Mouse (Mus musculus) left cerebral cortex, adult 9 months (tissue): Measurements from ENCODE around the gene Pde3b.
"Not testable (repeated sequence)": the region's sequence is repeated elsewhere in the genome, so short reads cannot be mapped to it uniquely, and the experiment has no call there.

Source experiments
- DNase-seq, 2 experiments: peaks; one replicate each; pipeline ENCODE4 v3.0.0; 2022; ENCODE audit warnings: low spot score in 2 of 2

Pde3b gene

DNA sequence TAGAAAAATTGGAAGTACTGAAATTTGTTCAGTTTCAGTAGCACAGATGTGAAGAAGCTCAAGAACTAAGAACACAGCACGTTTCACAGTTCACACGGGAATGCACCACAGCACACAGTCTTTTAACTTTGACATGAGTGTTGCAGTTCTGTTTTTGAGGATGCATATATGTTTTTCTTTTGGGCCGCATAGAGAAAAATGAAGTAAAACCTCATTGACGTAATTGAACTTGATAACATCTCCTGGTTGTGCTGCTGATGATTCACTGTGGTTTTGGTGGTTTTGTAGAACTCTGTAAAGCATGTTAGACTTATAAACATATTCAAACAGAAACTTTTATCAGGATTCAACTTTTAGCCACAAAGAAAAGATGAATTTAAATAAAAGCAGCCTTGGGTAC, 64.7 kb downstream of the Pde3b start:
- DNase-seq = no peak

DNA sequence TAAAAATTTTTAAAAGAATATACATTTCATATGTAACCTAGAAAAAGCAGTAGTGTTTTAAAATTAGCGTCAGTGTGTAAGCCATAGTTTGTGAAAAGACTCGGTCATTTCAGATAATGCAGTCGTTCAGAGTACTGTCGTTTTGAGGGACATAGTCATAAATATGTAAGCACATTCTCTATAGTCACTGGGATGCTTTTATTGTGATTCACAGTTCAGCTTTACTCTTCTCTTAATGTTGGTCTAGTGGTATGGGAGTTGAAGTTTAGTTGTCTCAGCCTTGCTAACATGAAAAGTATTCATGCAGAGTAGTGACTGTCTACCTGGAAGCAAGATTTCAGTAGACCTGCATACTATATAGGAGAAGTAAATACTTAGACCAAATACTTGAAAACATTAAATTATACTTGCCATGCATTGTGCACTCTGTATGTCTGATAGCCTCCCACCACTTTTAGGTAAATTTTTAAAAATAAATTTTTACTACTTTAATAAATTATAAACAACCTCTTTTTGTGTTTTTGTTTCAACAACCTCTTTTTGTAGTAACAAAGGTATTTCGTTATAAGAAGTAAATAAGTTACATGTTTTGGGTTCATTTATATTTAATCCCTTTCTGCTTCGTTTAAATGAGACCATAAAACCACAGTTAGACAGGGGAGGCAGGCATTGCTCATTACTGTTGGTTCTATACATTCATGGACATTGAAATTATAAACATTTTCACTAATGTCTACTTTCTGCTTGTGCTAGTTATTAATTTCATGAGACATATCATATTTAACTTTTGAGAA, 65.3 kb downstream of the Pde3b start:
- DNase-seq = no peak

DNA sequence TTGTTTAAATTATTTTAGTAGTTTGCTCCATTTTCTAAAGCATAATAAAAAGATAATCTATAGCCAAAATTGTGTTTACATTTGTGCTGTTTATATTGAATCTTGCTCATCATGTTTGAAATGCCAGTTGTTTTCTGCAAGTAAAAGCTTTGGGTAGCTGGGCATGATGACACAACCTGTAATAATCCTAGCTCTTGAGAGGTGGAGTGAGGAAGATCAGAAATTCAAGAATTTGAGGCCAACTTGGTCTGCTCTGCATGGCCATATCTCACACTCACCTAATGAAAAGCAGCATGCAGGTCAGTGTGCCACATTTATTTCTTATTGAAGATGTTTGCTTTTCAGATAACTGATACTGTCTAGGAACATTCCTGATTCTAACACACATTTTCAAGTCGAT, 65.9 kb downstream of the Pde3b start:
- DNase-seq = no peak

DNA sequence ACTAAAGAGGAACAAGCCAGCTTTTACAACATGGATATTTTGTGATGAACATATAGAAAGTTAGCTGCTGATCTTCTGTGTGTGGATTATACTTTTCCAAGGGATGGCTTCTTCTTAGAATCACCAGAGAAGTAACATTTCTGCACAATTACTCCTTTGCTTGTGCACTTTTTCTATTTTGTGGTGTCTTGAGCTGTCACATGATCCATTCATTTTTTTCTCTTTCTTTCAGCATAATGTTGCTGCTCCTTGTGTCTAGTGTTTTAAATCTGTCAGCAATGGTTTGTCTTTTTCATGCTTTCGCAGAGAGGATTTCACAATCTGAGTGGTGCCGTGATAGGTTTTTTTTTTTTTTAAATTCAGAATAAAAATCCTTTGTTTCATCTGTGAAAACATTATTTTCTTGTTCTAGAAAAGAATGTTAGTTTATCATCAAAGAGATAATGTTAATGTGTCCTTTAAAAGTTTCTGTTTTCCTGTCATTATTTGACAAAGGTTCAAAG, 66.4 kb downstream of the Pde3b start:
- DNase-seq = no peak

DNA sequence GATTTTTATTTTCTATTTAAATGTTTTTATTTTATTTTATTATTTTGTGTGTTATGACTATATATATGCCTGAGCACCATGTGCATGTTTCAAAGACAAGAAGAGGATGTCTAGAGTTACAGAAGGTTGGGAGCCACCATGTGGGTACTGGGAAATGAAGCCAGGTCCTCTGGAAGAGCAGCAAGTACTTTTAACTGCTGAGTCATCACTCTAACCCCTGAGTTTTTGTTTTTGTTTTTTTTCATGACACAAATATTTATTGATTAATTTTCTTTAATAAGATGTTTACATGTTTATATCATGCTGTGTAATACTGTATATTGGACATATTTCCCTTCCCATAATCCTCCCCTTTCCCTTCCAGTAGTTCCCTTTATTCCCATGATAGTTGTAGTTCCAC, 77.5 kb downstream of the Pde3b start:
- no peak for DNase-seq

DNA sequence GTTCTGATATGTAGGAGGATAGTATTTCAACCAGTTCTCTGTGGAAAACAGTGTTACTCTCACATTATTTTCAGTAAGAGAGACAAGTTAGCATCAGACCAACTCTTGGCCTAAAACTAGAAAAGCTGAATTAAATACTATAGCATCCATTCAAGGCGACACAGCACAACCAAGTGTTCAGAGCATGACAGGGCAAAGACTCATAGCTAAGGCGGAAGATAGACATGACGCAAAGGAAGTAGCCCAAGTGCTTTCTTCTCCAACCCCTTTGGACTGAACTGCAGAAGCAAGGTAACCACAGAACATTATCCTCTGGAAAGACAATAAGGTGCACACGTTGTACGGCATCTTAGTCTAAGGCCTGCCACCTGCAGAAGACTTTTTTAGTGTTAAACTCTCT, 79.0 kb downstream of the Pde3b start:
- DNase-seq = peak in 1 of 2 experiments; percentile 12

DNA sequence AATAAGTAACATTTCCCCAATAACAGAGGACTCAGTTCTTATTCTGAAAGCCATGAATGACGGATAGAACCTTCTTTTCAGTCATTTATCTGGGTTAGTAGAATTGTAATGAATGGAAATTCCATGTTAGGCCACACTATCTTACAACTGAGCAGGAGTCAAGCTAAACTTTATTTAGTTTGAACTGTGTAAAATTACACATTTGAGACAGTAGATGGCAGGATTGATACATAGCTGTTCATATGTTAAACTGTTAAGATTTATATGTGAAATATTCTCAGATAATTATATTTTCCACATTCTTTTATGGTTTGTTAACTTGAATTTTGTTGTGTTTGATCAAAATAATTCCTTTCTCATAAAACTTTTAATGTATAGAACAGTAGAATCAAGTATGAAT, 84.2 kb downstream of the Pde3b start:
- DNase-seq = no peak

DNA sequence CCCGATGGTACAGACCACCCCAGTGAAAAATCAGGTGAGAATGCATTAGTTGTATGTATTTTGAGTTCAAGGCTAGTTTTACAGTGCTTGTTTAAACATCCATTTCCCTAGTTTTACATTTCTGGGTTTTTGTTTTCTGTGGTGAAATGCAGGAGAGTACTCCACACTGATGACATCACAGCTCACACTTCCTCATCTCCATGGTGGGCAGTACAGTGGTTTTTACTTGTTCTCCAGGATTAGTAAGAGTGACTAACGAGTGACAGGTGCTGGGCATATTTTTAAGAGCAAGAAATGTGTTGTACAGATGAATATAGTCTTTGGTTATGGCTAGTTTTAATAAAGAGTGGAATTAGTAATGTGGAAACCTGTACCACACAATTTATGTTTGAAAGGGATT, 93.8 kb downstream of the Pde3b start:
- DNase-seq = no peak

DNA sequence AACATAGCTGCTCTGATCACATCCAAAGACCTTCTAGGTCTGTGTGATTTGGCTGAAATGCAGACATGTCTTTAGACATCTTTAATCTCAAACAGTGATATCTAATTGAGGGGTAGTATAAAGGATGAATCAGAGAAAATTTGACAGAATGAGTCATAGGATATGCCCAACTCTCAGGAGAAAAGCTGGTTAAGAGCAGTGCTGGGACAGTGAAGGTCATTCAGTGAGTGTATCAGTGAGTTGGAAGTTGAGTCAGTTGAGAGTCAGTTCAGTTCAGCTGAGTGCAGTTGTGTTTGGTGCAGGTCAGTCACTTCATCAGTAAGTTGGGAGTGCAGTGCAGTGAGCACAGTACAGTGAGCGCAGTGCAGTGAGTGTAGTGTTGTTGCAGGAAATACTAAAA, 105.0 kb downstream of the Pde3b start:
- DNase-seq = no peak

DNA sequence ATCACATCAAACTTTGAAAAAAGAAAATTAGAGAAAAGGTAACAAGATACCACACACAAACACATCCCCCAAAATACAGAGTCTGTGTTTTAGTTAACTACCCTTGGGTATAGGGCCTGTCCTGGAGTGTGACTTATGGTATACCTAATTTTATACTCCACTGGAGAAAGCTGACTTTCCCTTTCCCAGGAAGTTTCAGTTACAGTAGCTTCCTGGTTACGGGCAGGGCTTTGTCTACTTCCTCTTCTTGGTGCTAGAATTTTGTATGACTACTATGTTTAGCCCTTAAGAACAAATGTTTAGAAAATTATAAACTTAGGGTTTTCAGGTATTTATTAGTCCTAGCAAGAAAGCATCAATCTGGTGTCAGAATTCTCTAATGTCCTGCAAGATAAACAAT, 111.2 kb downstream of the Pde3b start:
- DNase-seq = no peak

DNA sequence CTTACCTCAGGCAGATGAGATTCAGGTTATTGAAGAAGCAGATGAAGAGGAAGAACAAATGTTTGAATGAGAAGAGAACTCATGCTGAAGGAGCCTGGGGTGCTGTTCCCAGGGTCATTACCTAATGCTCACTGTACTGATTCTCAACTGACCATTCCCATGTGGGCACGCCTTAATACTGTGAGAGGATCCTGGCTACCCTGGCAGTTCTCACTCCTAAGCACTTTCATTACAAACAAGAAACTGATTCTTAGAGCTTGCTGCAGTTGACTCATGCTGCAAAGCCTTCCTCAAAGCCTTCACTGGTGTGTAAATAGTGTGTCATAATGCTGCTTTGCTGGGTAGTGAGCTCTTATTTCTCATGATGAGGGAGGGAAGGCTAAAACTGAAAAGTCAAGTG, 121.1 kb downstream of the Pde3b start:
- no peak for DNase-seq

DNA sequence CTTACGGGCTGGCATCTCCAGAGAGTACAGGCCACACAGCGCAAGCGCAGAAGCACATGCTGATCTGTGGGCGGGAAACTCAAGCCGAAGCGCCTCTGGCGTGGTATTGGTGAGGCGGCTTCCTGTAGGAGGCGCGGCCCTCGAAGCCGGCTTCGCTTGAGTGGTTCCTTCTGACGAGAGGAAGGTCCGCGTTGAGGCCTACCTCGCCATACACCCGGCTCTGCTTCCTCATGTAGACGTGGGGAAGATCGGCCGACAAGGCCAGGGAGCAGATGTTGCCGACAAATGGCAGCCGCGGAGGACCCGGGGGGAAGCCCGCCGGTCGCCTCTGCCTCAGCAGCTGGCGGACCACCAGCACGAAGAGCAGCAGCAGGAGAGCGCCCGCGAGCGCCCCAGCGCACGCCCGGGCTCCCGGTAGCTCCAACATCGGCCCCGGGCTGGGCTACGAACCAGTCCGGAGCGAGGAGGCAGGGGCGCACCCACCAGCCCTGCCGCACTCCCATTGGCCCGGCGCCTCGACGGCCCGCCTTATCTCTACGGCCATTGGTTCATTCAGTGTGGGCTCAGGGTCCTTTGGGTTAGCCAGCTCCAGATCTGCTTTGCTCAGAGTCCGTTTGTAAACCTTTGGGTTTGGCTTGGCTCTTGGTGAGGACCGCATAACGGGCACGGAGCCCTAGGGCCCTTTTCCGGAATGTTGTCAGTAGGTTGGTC, 147.6 kb downstream of the Pde3b start, which contains the start of gene Cyp2r1:
Gene Cyp2r1 (minus strand): TSS at position 442 of the 711 bp plus-strand sequence.
- DNase-seq = peak; percentile 59 to 87

DNA sequence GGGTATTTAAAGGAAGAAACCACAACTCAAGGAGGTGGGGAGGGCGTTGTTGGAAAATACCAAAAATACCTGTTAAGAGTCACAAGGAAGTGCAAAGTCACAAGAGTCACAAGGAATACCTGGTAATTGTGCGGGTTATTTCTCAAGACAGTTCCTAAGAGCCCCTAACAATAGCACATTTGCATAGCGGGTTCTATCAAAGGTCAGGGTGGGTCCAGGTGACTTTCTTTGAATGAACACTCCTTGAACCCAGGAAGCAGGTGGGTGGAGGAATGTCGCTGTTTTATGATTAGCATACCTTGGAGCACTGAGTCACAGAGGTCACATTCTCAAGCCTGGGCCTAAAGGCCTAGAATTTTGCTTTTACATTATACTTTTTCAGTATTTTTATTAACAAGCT, 158.8 kb downstream of the Pde3b start:
- DNase-seq = not testable (repeated sequence)

DNA sequence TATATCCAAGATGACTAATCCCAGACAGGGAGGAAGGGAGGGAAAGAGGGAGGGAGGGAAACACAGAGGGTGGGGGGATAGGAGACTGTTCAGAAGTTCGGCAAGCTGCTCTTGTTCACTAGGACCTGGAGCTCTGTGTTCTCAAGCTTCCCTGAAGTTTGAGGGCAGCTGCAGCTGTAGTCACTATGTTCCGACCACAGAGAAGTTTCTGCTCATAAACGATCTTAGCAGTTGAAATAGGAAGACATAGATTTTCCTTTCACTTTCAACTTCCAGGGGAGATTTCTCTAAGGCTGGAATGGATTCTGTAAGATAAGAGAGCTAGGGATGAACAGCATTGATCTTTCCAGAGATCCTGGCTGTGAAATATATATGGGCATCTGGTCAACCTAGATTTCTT, 161.8 kb downstream of the Pde3b start:
- DNase-seq = no peak

DNA sequence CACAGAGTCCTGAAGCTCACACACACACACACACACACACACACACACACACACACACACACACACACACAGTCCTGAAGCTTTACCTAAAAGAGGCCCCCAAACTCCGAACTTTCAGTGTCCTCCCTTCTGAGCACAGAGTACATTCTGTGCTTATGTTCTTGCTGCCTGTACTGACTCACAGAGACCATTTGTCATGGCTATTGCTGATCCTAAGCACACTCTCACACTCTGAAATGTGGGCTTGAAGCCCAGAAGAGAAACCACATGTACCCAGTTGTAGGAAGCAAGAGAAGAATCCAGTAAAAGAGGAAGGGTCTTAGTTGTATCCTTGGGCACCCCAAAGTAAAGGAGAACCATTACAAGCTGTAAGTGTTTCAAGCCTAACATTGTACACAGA, 162.6 kb downstream of the Pde3b start:
- DNase-seq = no peak

DNA sequence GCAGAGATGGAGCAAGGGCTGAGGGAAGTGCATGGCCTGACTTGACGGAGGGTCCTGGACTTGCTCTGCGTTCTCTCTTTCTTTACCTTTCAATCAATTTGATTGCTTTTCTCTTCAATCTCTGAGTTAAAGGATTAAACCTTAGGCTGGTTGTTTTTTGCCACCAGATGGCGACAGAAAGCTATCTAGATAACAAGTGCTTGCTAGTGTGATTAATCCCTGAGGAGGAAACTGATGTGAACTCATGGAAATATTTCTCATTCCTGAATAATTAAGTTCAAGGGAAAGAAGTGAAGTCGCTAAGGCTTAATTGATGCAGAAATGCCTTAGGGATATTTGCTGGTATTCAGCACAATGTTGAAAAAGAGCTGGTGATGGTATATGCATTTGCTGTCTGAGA, 165.3 kb downstream of the Pde3b start:
- DNase-seq = peak in 1 of 2 experiments; percentile 70

DNA sequence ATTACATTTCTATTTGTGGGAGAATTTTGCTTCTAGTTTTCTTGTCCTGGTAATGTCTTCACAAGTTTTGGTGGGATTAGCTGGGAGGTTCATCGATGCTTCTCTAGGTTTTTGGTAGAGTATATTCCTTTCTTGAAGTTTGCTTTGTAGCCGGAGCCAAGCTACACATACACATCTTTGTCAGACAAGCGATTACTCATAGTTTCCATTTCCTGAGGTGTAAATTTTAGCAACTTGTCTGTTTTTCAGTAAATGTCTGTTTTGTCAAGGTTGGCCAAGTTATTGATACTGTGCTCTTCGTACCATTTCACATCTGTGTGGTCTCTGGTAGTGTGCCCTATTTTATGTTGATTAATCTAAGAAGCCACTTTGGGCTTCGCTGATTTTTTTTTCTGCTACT, 166.1 kb downstream of the Pde3b start:
- DNase-seq = no peak

DNA sequence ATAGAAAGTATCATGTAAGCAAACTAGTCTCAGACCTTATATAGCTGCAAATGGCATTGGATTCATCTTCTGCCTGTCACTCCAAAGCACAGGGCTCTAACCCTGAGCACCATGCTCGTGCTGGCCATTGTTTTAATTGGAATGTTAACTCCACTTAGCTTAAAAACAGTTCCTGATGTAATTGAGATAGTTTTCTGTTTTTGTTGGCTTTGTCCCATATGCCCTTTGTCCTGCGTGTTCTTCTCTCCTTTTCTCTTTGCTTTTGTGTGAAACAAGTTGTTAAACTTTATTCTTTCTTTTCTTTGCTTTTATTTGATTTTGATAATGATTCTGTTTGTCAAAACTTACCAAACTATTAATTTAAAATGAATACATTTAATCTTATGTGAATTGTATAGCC, 167.4 kb downstream of the Pde3b start:
- no peak for DNase-seq
